Comparison of ENCODE assay signal across 12 mouse cellular contexts in the genomic region with DNA sequence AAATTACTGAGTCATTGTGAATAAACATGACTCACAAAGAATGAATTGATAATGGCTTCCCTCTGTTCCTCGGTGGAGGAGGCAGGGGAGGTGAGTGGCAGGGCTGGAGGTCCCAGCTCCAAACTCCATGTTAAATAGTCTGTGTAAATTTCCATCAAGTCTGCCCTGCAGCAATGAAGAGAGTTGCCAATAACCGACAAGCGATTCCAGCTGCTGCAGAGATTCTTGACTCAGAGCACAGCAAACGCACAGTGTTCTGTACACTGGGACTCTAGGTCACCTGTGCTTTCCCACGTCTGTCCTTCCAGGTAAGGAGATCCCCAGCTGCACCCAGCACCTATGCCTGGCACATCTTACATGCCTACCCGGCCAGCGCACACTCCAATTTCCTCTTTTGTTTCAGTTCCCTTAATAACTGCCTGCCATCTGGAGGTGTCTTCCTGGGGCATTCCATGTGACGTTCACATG. TPM values are rescaled to one million over a fixed set of nuclear protein-coding genes. Genes with fewer than 3 reads are reported as not detected.
DNase-seq lines count a peak whose midpoint lies in the region; ATAC-seq lines count a peak whose summit lies in the region.
"Had no signal": no experiment of that assay in that cellular context is flagged by ENCODE, and none has a peak within 500 bp of the region (broad histone marks: within the 10 kb centered on the region; RNA-seq: fewer than 3 reads in every experiment).

No protein-coding gene starts in this region.

- no peaks in the 10 kb centered on the region for H3K27me3 ChIP-seq in forebrain, embryonic 15.5 days
- no peaks in the 10 kb centered on the region for H3K27me3 ChIP-seq in forebrain, embryonic 13.5 days
- no peaks in the 10 kb centered on the region for H3K27me3 ChIP-seq in neural tube, embryonic 13.5 days
- no peaks in the 10 kb centered on the region for H3K27me3 ChIP-seq in hindbrain, embryonic 13.5 days

- no peaks in the 10 kb centered on the region for H3K36me3 ChIP-seq in forebrain, embryonic 15.5 days
- no peaks in the 10 kb centered on the region for H3K36me3 ChIP-seq in forebrain, embryonic 13.5 days (ENCODE audit: poor library complexity, severe bottlenecking)
- H3K36me3 ChIP-seq in neural tube, embryonic 13.5 days = no peaks in the 10 kb centered on the region
- peaks cover 3% of the 10 kb centered on the region; the same call in 1 of the 2 replicates for H3K36me3 ChIP-seq in hindbrain, embryonic 13.5 days

- ATAC-seq in forebrain, embryonic 15.5 days (replicated peaks) = 0 out of 2 replicates have a peak, but pooled peaks have one; percentile 16
- no peak for ATAC-seq in forebrain, embryonic 13.5 days
- ATAC-seq in neural tube, embryonic 13.5 days (ENCODE audit: low read depth) = 0 out of 2 replicates have a peak, but pooled peaks have one; percentile 27
- ATAC-seq in hindbrain, embryonic 13.5 days (ENCODE audit: low FRiP score) = no peak
- ATAC-seq in erythroid progenitor cell, adult 5-6 weeks (replicated peaks; ENCODE audit: low FRiP score, poor library complexity, severe bottlenecking) = no peak

- intact Hi-C loops in left cerebral cortex, postnatal 36 days (cut with DNase I) = loop anchor here (2.0 kb wide), 1 partner anchor 43 kb away; no protein-coding TSS in a partner anchor

- no peak for DNase-seq in neural tube, embryonic 10.5 days (ENCODE audit: extremely low spot score, low spot score)
- DNase-seq in telencephalon, adult 2 months (ENCODE audit: low read depth, low spot score) = peak; percentile 39
- DNase-seq in left cerebral cortex, postnatal 36 days (ENCODE audit: low spot score in 2 of 2) = no peak
- DNase-seq: gastrocnemius, postnatal 36 days; lung, embryonic 14.5 days; thymus, postnatal 36 days had no signal

- no peak overlapping the region for H3K27ac ChIP-seq in forebrain, embryonic 15.5 days (replicated peaks)
- H3K27ac ChIP-seq in forebrain, embryonic 13.5 days = no peak overlapping the region
- H3K27ac ChIP-seq in neural tube, embryonic 13.5 days (replicated peaks) = no peak overlapping the region
- peak overlapping the region; percentile 44; the same call in 1 of the 2 replicates for H3K27ac ChIP-seq in hindbrain, embryonic 13.5 days
- H3K27ac ChIP-seq: kidney, postnatal 0 days had no signal

- no peaks in the 10 kb centered on the region for H3K9me3 ChIP-seq in forebrain, embryonic 15.5 days
- no peaks in the 10 kb centered on the region for H3K9me3 ChIP-seq in forebrain, embryonic 13.5 days (replicated peaks)
- H3K9me3 ChIP-seq in neural tube, embryonic 13.5 days = no peaks in the 10 kb centered on the region
- H3K9me3 ChIP-seq in hindbrain, embryonic 13.5 days = no peaks in the 10 kb centered on the region

- H3K4me3 ChIP-seq in forebrain, embryonic 15.5 days = no peak overlapping the region
- no peak overlapping the region for H3K4me3 ChIP-seq in forebrain, embryonic 13.5 days
- H3K4me3 ChIP-seq in neural tube, embryonic 13.5 days = no peak overlapping the region
- no peak overlapping the region for H3K4me3 ChIP-seq in hindbrain, embryonic 13.5 days

- 77% methylated on average over 8 of the region's 8 CpGs for WGBS in forebrain, embryonic 15.5 days
- WGBS in forebrain, embryonic 13.5 days = 78% methylated on average over 8 of the region's 8 CpGs
- 60% methylated on average over 8 of the region's 8 CpGs for WGBS in neural tube, embryonic 13.5 days
- WGBS in hindbrain, embryonic 13.5 days = 66% methylated on average over 8 of the region's 8 CpGs

- H3K4me2 ChIP-seq in forebrain, embryonic 15.5 days (replicated peaks) = no peak overlapping the region
- no peak overlapping the region for H3K4me2 ChIP-seq in forebrain, embryonic 13.5 days
- H3K4me2 ChIP-seq in neural tube, embryonic 13.5 days = no peak overlapping the region
- no peak overlapping the region for H3K4me2 ChIP-seq in hindbrain, embryonic 13.5 days
- H3K4me2 ChIP-seq: lung, embryonic 14.5 days had no signal

- no peak overlapping the region for H3K9ac ChIP-seq in forebrain, embryonic 15.5 days (replicated peaks)
- H3K9ac ChIP-seq in forebrain, embryonic 13.5 days = no peak overlapping the region
- no peak overlapping the region for H3K9ac ChIP-seq in neural tube, embryonic 13.5 days
- H3K9ac ChIP-seq in hindbrain, embryonic 13.5 days = no peak overlapping the region
- H3K9ac ChIP-seq: lung, embryonic 14.5 days had no signal

- H3K4me1 ChIP-seq in forebrain, embryonic 15.5 days = no peaks in the 10 kb centered on the region
- no peaks in the 10 kb centered on the region for H3K4me1 ChIP-seq in forebrain, embryonic 13.5 days
- peaks cover 8% of the 10 kb centered on the region; the same call in 1 of the 2 replicates for H3K4me1 ChIP-seq in neural tube, embryonic 13.5 days (replicated peaks)
- H3K4me1 ChIP-seq in hindbrain, embryonic 13.5 days (replicated peaks) = 0 out of 2 replicates have a peak, but pooled peaks cover 6% of the 10 kb centered on the region

RNA-seq across cellular contexts. Expression of a gene that starts 44.3 kb away (rescaled TPM):
- polyA plus RNA-seq in forebrain, embryonic 15.5 days (2015; fragmentation: Nextera tagmentation; extraction: Ambion mirVana) = 26.9 and 27.4 TPM in 2 replicates
- polyA plus RNA-seq in forebrain, embryonic 13.5 days (2015; fragmentation: Nextera tagmentation; extraction: Ambion mirVana) = 8.6 and 9.7 TPM in 2 replicates
- 20.5 and 23.6 TPM in 2 replicates for polyA plus RNA-seq in neural tube, embryonic 13.5 days (2015; fragmentation: Nextera tagmentation; extraction: Ambion mirVana)
- 13.6 and 15.7 TPM in 2 replicates for polyA plus RNA-seq in hindbrain, embryonic 13.5 days (2015; fragmentation: Nextera tagmentation; extraction: Ambion mirVana)
- total RNA-seq in left cerebral cortex, postnatal 36 days (2021) = 10 to 100 TPM; 91.3 to 93.9 TPM
- 2.1 and 3.2 TPM in 2 replicates for total RNA-seq in erythroid progenitor cell, adult 5-6 weeks (2015; ENCODE audit: low replicate concordance)
- 1.1 and 1.7 TPM in 2 replicates for total RNA-seq in erythroid progenitor cell, adult 5-6 weeks (2017; ENCODE audit: low replicate concordance)

Comparison
In these comparisons a context has a peak if more than half of its experiments do, and no peak if none do; other contexts are left out.
1. ATAC-seq: peak in forebrain, embryonic 15.5 days (single experiment) and neural tube, embryonic 13.5 days (single experiment); none in forebrain, embryonic 13.5 days (single experiment), hindbrain, embryonic 13.5 days (single experiment) and erythroid progenitor cell, adult 5-6 weeks (single experiment).